Mouse (Mus musculus) erythroid progenitor cell, adult 5-6 weeks (primary cell): ENCODE measurements around the gene Timm13. TPM values are rescaled to one million over a fixed set of nuclear protein-coding genes. Genes with fewer than 3 reads are reported as not detected.

Experiments used
- ATAC-seq: replicated peaks from 2 replicates; pipeline ENCODE4 v1.8.0; 2016; ENCODE audit warnings: moderate number of reproducible peaks, mild to moderate bottlenecking, moderate TSS enrichment, inconsistent platforms; ENCODE audit not compliant: poor library complexity, low FRiP score, severe bottlenecking
- total RNA-seq, 2 experiments: library from RNA; stranded (forward) in 1 of 2; stranded (reverse) in 1 of 2; fragments of 150-400 nt in 1 of 2; fragments of 186-747, 209-891 nt in 1 of 2; gene quantifications; 2 replicates each; pipeline versions ENCODE4 v1.2.3 to v1.2.4; 2015 to 2017; ENCODE audit warnings: low replicate concordance in 2 of 2

Timm13 gene
- 17.6 and 32.1 TPM in 2 replicates for total RNA-seq (2015; ENCODE audit: low replicate concordance)
- total RNA-seq (2017; ENCODE audit: low replicate concordance), result 3.7 and 7.6 TPM in 2 replicates

DNA sequence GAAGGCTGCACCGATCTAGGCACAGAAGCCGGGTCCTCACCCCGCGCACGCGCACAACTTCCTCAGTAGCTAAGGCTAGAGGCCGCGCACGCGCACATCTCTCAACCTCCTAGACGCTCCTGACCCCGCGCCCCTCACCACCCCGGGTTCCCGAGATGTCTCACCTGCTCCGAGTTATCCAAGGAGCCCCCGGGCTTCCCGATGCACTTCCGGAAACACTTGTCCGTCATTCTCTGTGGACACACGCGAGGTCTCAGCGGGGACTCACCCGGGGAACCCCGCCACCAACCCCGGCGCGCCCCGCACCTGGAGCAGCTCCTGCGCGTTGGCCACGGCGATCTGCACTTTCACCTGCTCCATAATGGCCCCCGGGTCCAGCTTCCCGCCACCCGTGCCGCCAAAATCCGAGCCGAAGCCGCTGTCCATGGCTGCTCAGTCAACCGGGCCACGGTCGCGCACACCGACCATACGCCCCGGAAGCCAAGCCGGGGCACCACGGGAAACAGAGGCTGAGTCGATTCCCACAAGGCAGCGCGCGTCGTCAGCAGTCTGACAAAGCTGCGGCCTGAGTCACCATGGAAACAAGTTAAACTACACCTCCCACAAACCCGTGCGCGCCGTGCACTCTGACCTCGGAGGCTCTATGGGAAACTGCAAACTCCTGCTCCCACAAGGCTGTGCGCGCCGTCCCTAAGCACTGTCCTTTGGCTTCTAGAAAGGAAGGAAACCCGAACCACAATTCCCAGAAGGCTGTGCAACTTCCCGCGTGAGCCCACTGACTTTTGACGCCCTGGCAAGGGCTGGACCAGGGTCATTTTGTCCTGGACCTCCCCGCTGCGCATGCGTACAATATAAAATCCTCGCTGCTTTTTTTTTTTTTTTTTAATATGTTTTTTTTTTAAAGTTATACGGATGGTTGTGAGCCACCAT is at the start of gene Timm13:
Timm13 (minus strand) TSS at position 652 of the 930 bp plus-strand sequence.
- ATAC-seq, result peak; percentile 89

DNA sequence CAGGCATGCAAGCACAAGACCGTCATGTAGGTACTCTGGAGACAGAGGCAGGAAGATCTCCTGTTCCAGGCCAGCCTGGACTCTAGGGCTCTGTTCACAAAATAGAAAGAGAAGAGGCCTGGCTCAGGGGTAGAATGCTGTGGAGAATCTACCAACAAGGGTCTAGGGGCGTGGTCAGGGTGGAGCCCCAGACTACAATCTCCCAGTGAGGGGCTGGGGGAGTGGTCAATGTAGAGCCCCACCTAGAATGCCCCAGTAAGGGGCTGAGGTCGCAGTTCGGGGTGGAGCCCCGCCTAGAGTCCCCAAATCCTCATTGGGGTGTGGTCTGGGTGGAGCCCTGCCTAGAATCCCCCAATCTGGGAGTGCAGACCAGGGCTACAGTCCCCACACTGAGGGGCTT is 49.5 kb upstream of the Timm13 start:
- no peak for ATAC-seq

DNA sequence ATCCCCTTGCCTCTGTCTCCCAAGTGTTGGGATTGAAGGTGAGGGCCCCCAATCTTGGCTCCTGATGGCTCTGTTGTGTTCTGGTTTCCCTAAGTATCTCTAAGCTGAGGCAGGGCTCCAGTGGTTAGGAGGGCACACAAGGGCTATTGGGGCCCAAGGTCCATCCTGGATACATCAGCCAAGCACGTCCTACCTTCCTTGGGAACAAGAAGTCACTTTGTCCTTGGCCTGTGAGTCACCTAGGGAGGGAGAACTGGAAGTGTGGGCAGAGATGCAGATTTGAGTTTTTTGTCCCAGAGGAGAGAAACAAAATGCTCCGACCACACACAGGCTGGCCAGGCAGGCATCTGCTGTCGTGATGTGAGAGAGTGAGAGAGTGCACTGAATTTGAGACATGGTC is 48.3 kb upstream of the Timm13 start:
- no peak for ATAC-seq

DNA sequence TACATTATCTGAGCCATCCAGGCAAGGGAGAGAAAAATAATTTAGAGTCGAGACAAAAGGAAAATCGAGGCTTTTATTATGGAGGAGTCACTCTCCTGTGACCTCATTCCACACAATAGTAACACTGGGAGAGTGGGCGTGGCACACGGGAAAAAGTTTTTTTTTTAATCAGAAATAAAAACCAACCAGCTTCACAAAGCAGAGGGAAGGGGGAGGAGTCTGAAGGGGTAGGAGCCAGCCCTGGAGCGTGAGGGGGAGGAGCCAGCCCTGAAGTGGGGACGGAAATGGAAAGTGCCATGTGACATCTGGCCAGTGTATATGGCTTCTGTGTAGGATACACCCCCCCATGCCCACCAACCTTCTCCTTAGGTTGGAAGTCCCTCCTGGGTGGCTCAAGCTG is 47.8 kb upstream of the Timm13 start:
- no peak for ATAC-seq

DNA sequence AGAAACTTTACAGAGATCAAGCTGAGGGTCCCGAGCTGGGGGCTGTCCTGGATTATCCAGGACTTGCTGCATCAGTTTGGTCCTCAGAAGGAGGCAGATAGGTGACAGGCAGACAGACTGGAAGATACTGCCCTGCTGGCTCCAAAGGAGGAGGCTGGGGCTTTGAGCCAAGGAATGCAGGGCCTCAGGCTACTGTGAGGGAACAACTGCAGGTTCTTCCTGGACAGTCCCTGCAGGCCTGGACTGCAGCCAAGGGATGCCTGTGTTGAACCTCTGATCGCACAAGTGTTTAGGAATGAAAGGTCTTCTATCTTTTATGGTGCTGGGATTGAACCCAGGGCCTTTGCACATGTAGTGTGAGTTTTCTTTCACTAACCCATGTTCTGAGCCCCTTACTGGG is 47.0 kb upstream of the Timm13 start:
- ATAC-seq, result no peak

DNA sequence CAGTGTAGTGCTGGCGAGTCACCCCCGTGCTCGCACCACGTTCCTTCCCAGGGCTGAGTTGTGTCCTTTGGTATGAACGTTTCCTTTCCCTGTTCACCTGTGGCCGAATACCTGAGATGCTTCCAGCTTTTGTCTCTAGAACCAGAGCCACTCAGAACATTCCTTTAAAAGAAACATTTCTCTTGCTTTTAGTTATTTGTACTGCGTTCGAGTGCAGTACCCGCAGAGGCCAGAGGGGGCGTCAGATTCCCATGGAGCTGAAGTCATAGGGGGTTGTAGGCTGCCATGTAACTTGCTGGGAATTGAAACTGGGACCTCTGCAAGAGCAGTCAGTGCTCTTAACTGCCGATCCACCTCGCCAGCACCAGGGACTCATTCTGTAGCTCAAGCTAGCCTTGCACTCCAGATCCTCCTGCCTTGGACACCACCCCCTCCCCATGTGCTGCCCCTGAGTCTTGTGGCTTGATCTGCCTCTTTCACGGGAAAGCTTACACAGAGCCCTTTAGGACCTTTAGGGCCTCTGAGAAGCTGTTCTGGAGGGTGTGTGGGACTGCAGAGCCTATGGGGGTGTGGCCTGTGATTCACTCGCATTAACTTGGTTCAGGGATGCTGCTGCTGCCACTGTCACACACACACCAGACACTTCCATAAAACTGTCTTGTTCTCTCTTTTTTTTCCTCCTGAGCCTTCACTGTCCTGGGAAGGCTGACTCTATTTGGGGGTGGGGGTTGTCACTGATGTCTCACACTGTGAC is 46.1 kb upstream of the Timm13 start:
- no peak for ATAC-seq

DNA sequence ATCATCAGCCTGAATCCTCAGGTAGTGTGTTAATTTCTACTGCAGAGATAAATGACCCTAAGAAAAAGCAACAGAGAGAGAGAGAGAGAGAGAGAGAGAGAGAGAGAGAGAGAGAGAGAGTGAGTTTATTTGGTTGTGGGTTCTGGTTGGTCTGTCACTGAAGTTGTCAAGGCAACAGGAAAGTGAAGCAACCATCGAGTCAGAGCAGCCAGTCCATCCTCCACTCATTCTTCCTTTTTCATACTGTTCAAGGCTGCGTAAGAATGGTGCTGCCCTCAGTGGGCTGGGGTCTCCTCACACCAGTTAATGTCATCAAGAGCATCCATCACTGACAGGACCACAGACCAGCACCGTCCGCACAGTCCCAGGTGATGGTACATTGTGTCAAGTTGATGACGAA is 43.5 kb upstream of the Timm13 start:
- no peak for ATAC-seq

DNA sequence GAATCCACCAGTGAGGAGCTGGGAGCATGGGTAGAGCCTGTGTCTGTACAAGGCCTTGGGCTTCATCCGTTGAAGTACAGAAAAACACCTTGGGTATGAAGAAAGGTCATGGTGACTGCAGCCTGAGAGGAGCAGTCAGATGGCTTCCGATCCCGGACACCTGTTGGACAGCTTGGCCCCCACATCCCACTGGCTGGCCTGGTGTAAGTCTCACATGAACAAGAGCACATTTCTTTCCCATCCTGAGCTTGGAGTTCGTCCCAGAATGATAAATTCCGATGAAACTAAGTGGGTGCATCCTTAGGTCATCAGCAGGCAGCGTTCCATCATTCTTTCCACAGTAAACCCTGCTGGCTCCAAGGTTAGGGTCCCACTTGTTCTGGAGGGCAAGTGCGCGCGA is 42.9 kb upstream of the Timm13 start:
- ATAC-seq, result no peak

DNA sequence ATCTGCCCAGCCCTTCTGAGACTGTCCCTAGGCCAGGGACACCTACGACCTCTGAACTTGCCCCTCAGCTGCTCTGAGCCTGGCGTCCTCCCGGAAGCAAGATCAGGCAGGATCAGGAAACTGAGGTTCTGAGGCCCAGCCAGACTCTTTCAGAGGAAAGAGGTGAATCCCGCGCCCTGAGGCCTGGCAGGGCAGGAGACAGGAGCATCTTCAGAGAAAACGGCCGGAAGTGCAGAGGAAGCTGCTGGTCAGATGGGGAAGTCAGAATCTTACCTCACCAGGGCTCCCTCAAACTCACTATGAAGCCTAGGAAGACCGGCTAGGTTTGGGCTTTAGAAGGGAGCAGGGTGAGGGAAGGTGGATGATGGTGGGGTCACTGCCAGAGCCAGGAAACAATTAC is 42.1 kb upstream of the Timm13 start:
- ATAC-seq, result no peak

DNA sequence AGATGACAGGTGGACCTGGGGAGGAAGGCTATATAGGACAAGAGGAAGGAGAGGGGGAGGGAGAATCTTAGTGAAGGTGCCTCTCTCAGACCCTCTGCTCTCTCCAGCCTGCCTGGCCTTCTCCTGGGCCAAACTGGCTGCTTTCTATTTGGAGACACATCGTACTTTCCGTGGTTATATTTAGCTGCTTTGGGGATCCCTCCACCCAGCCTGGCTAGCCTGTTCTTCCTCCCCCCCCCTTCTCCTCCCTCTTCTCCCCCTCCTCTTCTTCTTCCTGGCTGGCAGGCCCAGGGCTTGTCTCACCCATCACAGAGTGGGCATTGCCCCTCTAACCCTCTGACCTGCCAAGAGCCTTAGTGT is 40.2 kb upstream of the Timm13 start:
- ATAC-seq, result no peak

DNA sequence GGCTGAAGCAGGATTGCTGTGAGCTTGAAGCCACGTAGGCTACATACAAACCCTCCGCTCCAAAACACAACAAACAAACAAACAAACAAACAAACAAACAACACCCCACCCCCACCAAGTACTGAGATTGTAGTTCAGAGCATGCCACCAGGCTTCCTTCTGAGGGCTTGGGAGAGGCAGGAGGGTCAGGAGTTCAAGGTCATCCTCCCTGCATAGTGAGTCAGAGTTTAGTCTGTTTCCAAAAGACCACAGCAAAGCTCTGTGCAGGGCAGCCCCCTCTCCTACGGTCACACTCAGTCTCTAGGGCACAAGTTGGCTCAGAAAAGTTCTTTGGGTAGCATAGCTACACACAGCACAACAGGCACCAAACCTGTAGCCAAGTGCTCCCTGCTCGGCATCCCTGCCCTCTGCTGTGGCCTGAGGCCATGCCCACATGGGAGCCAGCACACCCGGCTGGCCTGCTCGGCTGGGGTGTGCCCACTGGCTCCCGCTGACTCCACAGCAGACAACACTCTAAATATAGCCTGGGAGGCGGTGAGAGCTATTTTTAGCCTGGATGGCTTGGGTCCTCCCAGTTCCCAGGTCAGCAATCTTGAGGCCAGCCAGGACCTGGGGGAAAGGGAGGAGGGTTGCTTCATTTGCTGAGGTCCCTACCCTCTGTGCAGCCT is 39.7 kb upstream of the Timm13 start:
- no peak for ATAC-seq

DNA sequence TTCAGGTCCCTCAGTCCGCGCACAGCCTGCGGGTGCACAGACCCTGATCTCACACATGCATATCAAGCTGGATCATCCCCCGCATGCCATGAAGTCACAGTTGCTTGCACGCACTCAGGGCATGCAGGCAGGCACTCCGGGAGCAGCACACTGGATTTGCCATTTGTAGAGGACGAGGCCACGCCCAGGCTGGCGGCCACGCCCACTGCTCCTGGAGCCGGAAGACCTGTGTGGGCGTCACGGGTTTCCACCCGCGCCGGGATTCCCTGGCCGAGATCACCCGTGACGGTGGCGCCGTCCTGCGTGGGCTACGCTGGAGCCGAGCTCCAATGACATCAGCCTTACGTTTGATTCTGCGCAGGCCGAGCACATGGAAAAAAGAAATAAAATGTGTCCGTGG is 38.9 kb upstream of the Timm13 start:
- peak; percentile 68 for ATAC-seq

DNA sequence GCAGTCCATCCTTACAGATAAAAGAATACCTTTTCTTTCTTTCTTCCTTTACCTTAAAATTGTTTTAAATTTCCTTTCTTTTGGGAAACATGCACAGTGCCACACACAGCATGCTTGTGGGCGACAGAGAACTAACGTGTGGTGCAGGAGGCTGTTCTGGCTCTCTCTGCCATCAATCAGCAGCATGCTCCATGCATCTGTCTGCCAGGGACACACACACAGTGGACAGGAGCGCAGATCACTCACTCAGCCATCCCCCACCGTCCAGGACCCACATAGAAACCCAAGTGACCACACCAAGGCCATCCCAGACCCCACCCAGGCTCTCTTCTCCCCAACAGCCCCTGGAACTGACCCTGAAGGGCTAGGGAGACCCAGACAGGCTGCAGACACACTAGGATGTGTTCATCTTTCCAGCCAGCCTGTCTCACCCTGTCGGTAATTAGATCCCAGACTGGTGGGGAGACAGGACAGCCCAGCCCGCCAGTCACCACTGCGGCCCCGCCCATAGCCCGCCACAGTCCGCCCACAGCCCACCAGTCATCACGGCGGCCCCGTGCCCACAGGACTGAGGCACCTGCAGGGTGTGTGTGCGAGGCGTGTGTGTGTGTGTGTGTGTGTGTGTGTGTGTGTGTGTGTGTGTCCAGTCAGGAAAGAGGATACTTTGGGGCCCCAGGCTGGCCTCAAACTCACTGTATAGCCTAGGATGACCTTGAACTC is 38.2 kb upstream of the Timm13 start:
- no peak for ATAC-seq

DNA sequence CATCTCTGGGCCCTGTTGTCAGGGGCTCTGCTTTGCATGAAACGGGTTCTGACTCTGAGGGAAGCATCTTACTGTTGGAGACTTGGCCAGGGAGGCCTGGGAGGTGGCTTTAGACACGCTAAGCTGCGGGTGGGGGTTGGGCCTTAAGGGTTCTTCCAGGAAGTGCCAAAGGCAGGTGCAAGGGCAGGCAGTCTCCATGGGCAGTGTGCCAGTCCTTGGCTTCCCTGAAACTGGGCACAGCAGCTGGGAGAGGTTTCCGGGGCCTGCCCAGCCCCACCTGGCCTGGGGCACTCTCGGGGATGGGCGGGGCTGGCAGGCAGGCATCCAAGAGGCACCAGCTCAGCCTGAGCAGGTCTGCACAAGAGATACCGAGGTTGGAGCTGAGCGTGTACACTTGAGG is 36.9 kb upstream of the Timm13 start:
- no peak for ATAC-seq

DNA sequence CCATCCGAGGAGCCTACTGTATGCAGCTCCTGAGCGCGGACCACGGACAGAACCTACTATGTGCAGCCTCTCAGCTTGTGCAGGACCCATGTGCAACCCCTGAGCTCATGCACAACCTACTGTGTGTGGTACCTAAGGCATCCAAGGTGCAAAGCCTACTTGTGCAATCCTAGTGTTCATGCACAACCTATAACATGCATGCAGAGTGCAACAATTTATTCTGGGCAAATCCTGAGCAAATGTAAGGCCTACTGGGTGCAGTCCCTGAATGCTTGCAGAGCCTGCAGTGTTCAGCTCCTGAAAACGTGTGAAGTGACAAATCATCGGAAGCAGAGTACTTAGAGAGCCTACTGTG is 36.0 kb upstream of the Timm13 start:
- ATAC-seq, result no peak

DNA sequence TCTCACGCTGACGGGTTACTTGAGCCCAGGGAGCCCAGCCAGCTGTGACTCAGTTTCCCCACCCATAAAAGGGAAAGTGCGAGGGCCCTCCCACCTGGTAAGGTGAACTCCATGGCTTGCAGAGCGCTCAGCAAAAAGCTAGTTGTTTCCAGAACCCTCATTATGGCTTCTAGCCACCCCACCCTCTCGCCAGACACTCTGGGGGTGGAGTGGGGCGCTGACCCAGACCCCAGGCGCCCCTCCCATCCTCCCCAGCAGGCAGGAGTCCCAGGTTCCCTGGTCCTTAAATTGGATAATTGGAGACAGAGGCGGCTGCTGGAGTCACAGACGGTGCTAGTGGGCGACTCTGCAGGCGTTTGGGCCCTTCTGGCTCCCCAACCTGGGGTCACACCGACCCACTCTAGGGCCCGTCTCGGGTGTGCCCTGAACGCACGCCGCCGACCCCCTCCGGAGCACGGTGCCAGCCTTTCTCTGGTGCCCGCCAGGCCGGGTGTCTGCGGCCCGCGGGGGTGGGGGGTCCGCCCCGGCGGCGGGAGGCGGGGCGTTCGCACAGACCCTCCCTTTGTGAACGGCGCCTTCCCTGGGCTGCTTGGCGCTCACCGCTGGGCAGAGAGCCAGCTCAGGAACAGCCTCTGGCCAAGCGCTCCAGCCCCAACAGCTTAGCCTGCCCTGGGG is 35.5 kb upstream of the Timm13 start:
- ATAC-seq, result no peak

DNA sequence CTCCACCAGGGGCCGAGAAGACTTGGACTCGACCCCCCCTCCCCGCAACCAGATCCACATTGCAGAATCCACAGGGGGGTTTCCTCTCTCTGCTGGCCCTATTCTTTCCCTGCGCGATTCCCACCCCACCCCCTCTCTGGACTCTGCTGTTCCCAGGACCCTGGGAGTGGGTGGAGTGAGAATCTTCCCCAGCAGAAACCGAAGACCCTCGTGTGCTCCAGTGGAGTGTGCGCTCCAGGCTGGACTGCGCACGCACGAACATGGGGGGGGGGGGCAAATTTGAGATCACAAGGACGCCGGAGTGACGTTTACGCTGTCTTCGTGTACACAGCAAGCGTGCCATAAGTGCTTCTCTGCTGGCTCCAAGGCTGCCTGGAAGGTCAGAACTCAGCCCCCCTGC is 34.9 kb upstream of the Timm13 start:
- no peak for ATAC-seq

DNA sequence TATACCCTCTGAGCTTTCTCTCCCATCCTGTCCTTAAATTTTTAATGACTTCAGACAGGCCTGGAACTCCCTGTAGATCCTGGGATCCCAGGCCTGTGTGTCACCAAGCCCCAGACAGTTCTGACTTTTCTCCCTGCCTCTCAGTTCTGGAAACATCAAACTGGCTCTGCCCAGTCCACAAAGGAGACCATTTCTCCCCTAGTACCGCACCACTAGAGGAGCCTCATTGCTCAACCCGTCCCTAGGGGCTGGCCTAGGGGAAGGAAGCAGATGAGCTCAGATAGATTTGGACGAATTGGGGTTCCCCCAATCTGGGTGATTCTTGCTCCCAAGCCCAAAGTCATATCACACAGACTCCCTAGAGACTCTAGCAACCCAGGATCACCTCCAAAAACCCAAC is 34.5 kb upstream of the Timm13 start:
- ATAC-seq, result no peak

DNA sequence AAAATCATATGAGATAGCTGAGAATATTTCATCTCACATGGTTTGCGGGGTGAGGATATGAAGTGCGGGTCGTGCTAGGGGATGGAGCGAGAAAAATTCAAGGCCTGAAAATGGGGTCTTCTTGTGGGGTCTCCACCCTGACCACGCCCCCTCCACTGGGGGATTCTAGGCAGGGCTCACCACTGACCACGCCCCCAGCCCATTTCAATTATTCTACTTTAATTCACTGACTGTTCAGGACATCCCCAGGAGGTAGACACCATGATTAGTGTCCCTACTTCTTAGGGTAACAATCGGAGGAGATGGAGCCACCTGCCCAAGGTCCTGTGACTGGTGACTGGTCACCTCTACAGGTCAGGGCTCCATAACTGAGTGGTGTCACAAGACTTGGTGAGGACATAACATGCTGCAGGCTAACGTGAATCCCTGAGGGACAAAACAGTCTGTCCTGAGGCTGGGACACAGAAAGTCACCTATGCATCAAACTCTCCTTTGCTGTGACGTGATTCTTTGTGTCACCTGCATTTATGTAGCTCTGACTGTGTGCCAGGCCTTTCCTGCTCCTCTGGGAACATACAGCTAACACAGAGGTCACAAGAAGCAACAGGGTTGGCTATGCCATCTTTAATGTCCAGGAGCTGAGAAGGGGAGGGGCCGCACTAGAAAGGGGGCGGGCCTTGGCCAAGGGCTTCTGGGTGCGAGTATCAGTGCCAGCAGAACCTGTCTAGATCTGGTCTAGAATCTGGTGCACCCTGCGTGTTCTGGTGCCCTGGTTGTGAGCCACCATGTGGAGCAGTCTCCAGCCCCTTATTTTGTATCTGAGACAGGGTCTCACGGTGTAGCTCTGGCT is 33.6 kb upstream of the Timm13 start:
- ATAC-seq, result no peak
